Mouse (Mus musculus): ENCODE measurements at regions not wholly inside any gene's neighbourhood (a gene's known extent, or its start where the extent isn't known, plus 50 kb on each side); places are given as distances from the start of the nearest gene placed in this dataset.
"Not testable (repeated sequence)": the region's sequence is repeated elsewhere in the genome, so short reads cannot be mapped to it uniquely, and the experiment has no call there.

GRCm38 (mm10) chr16:76938128-76938527 lies 75.4 kb upstream of the Usp25 start:
- TF ChIP-seq EP300 (IDR thresholded peaks at IDR 0.05; ENCODE audit: low read depth), result no peak
- TF ChIP-seq CTCF (IDR thresholded peaks at IDR 0.05; ENCODE audit: low read depth), result no peak
- Histone ChIP-seq H3K27me3 (ENCODE audit: control insufficient read depth, insufficient read depth, low read length) (no peaks in the 10 kb centered on the region), H3K4me1 (ENCODE audit: control insufficient read depth, insufficient read depth) (no peaks in the 10 kb centered on the region), H3K36me3 (replicated peaks; ENCODE audit: control insufficient read depth, insufficient read depth, low read length) (no peaks in the 10 kb centered on the region), H3K27ac (ENCODE audit: low read depth) (no peak overlapping the region), H3K9ac (replicated peaks; ENCODE audit: low read depth, low read length) (no peak overlapping the region), H3K9me3 (replicated peaks; ENCODE audit: control insufficient read depth, low read length) (0 out of 2 replicates have a peak, but pooled peaks cover 2% of the 10 kb centered on the region), H3K4me2 (ENCODE audit: low read depth, low read length) (no peak overlapping the region), H3K4me3 (ENCODE audit: low read depth, low read length) (no peak overlapping the region)
- WGBS, result 57% methylated on average over 2 of the region's 2 CpGs
- no peak for ATAC-seq (ENCODE audit: insufficient read depth, low read depth)
- no peak for DNase-seq (ENCODE audit: low spot score)

- Histone ChIP-seq H3K9me3 (replicated peaks; ENCODE audit: control insufficient read depth, low read length) (no peaks in the 10 kb centered on the region), H3K4me1 (ENCODE audit: control insufficient read depth, insufficient read depth) (no peaks in the 10 kb centered on the region), H3K27me3 (ENCODE audit: control insufficient read depth, insufficient read depth, low read length) (no peaks in the 10 kb centered on the region), H3K27ac (ENCODE audit: low read depth) (no peak overlapping the region), H3K36me3 (replicated peaks; ENCODE audit: control insufficient read depth, insufficient read depth, low read length) (no peaks in the 10 kb centered on the region), H3K4me3 (ENCODE audit: low read depth, low read length) (no peak overlapping the region), H3K4me2 (ENCODE audit: low read depth, low read length) (no peak overlapping the region), H3K9ac (replicated peaks; ENCODE audit: low read depth, low read length) (no peak overlapping the region)
- DNase-seq (ENCODE audit: low spot score) (no peak), ATAC-seq (ENCODE audit: insufficient read depth, low read depth) (no peak)
- TF ChIP-seq EP300 (IDR thresholded peaks at IDR 0.05; ENCODE audit: low read depth) (no peak), CTCF (IDR thresholded peaks at IDR 0.05; ENCODE audit: low read depth) (no peak)
- WGBS, result 53% methylated on average over 6 of the region's 6 CpGs
These were observed 85.6 kb upstream of the Usp25 start for GRCm38 (mm10) chr16:76927901-76928300.

DNA sequence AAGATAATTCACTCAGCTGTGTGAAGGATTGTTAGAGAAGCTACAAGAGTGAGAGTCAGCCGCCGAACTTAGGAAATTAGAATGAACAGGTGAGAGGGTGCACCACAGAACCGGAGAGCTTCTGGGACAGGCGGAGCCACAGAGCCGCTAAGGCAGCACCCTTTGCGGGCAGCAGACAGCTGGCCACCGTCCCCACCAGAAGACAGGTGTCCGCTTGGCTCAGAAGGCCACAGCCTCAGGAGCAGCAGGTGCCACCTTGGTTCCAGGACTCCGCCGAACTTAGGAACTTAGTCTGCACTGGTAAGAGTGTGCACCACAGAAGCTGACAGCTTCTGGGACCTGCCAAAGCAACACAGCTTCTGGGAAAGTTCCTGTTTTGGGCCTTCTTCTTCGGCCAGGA lies 93.4 kb upstream of the Usp25 start:
- H3K9me3 ChIP-seq (replicated peaks; ENCODE audit: control insufficient read depth, low read length); ATAC-seq (ENCODE audit: insufficient read depth, low read depth); H3K4me3 ChIP-seq (ENCODE audit: low read depth, low read length); H3K36me3 ChIP-seq (replicated peaks; ENCODE audit: control insufficient read depth, insufficient read depth, low read length); H3K9ac ChIP-seq (replicated peaks; ENCODE audit: low read depth, low read length); H3K4me1 ChIP-seq (ENCODE audit: control insufficient read depth, insufficient read depth); DNase-seq (ENCODE audit: low spot score); H3K4me2 ChIP-seq (ENCODE audit: low read depth, low read length); H3K27ac ChIP-seq (ENCODE audit: low read depth); H3K27me3 ChIP-seq (ENCODE audit: control insufficient read depth, insufficient read depth, low read length): not testable (repeated sequence)
- 90% methylated on average over 11 of the region's 11 CpGs for WGBS

- ATAC-seq (ENCODE audit: insufficient read depth, low read depth) (no peak), DNase-seq (ENCODE audit: low spot score) (no peak)
- H3K36me3 ChIP-seq (replicated peaks; ENCODE audit: control insufficient read depth, insufficient read depth, low read length), result no peaks in the 10 kb centered on the region
- H3K9me3 ChIP-seq (replicated peaks; ENCODE audit: control insufficient read depth, low read length), result no peaks in the 10 kb centered on the region
- no peaks in the 10 kb centered on the region for H3K4me1 ChIP-seq (ENCODE audit: control insufficient read depth, insufficient read depth)
- 71% methylated on average over 2 of the region's 2 CpGs for WGBS
- TF ChIP-seq EP300 (IDR thresholded peaks at IDR 0.05; ENCODE audit: low read depth) (no peak), CTCF (IDR thresholded peaks at IDR 0.05; ENCODE audit: low read depth) (no peak)
- H3K27me3 ChIP-seq (ENCODE audit: control insufficient read depth, insufficient read depth, low read length), result no peaks in the 10 kb centered on the region
- no peak overlapping the region for H3K4me2 ChIP-seq (ENCODE audit: low read depth, low read length)
- no peak overlapping the region for H3K4me3 ChIP-seq (ENCODE audit: low read depth, low read length)
- H3K27ac ChIP-seq (ENCODE audit: low read depth), result no peak overlapping the region
- no peak overlapping the region for H3K9ac ChIP-seq (replicated peaks; ENCODE audit: low read depth, low read length)
These were observed 94.9 kb upstream of the Usp25 start for GRCm38 (mm10) chr16:76918598-76918997.

- H3K4me2 ChIP-seq (ENCODE audit: low read depth, low read length), result no peak overlapping the region
- ATAC-seq (ENCODE audit: insufficient read depth, low read depth) (no peak), DNase-seq (ENCODE audit: low spot score) (no peak)
- H3K9ac ChIP-seq (replicated peaks; ENCODE audit: low read depth, low read length), result no peak overlapping the region
- H3K4me1 ChIP-seq (ENCODE audit: control insufficient read depth, insufficient read depth), result no peaks in the 10 kb centered on the region
- TF ChIP-seq EP300 (IDR thresholded peaks at IDR 0.05; ENCODE audit: low read depth) (no peak), CTCF (IDR thresholded peaks at IDR 0.05; ENCODE audit: low read depth) (no peak)
- H3K36me3 ChIP-seq (replicated peaks; ENCODE audit: control insufficient read depth, insufficient read depth, low read length), result no peaks in the 10 kb centered on the region
- WGBS, result 44% methylated on average over 1 of the region's 1 CpGs
- H3K27ac ChIP-seq (ENCODE audit: low read depth), result no peak overlapping the region
- H3K27me3 ChIP-seq (ENCODE audit: control insufficient read depth, insufficient read depth, low read length), result no peaks in the 10 kb centered on the region
- no peaks in the 10 kb centered on the region for H3K9me3 ChIP-seq (replicated peaks; ENCODE audit: control insufficient read depth, low read length)
- no peak overlapping the region for H3K4me3 ChIP-seq (ENCODE audit: low read depth, low read length)
These were observed 99.2 kb upstream of the Usp25 start for GRCm38 (mm10) chr16:76914311-76914710.

GRCm38 (mm10) chr16:76905205-76905996 lies 108.1 kb upstream of the Usp25 start:
- Histone ChIP-seq H3K27me3 (ENCODE audit: control insufficient read depth, insufficient read depth, low read length) (no peaks in the 10 kb centered on the region), H3K4me2 (ENCODE audit: low read depth, low read length) (no peak overlapping the region), H3K4me3 (ENCODE audit: low read depth, low read length) (no peak overlapping the region), H3K27ac (ENCODE audit: low read depth) (no peak overlapping the region), H3K36me3 (replicated peaks; ENCODE audit: control insufficient read depth, insufficient read depth, low read length) (no peaks in the 10 kb centered on the region), H3K9me3 (replicated peaks; ENCODE audit: control insufficient read depth, low read length) (no peaks in the 10 kb centered on the region), H3K4me1 (ENCODE audit: control insufficient read depth, insufficient read depth) (no peaks in the 10 kb centered on the region), H3K9ac (replicated peaks; ENCODE audit: low read depth, low read length) (no peak overlapping the region)
- TF ChIP-seq CTCF (IDR thresholded peaks at IDR 0.05; ENCODE audit: low read depth) (no peak), EP300 (IDR thresholded peaks at IDR 0.05; ENCODE audit: low read depth) (no peak)
- WGBS, result 56% methylated on average over 11 of the region's 11 CpGs
- DNase-seq (ENCODE audit: low spot score) (peak; percentile 6), ATAC-seq (ENCODE audit: insufficient read depth, low read depth) (no peak)

Measured in heart, postnatal 0 days (tissue).